Mouse (Mus musculus) lung, embryonic 14.5 days (tissue): ENCODE results near the gene Prkab1. TPM values are rescaled to one million over a fixed set of nuclear protein-coding genes. Genes with fewer than 3 reads are reported as not detected.

ENCODE experiments used
- ATAC-seq: fragments of 200-750 bp; cut with Nextera tagmentation; 2 replicates; pipeline ENCODE4 v1.8.0; 2017; ENCODE audit warnings: mild to moderate bottlenecking, moderate TSS enrichment, moderate library complexity; ENCODE audit not compliant: insufficient read depth
- DNase-seq: peaks from one replicate; pipeline ENCODE4 v3.0.0-alpha.2; 2015
- H3K27ac ChIP-seq: fragments of 300-500 bp; sonication (generic); 2 replicates; pipeline ENCODE4 v1.5.1; 2014; ENCODE audit warnings: low read depth, mild to moderate bottlenecking, moderate library complexity
- H3K27me3 ChIP-seq: fragments of 300-500 bp; sonication (generic); 2 replicates; pipeline ENCODE4 v1.6.1; 2014; ENCODE audit warnings: low read length, control low read depth; ENCODE audit not compliant: insufficient read depth
- H3K36me3 ChIP-seq: fragments of 300-500 bp; sonication (generic); 2 replicates; pipeline ENCODE4 v1.6.1; 2014; ENCODE audit warnings: control low read depth; ENCODE audit not compliant: insufficient read depth
- H3K4me1 ChIP-seq: fragments of 300-500 bp; sonication (generic); 2 replicates; pipeline ENCODE4 v1.6.1; 2014; ENCODE audit warnings: antibody characterized with exemption, control low read depth; ENCODE audit not compliant: insufficient read depth
- H3K4me2 ChIP-seq: fragments of 300-500 bp; sonication (generic); 2 replicates; pipeline ENCODE4 v1.6.1; 2014; ENCODE audit warnings: mild to moderate bottlenecking
- H3K4me3 ChIP-seq: fragments of 300-500 bp; sonication (generic); 2 replicates; pipeline ENCODE4 v1.5.1; 2014; ENCODE audit warnings: low read depth, low read length
- H3K9ac ChIP-seq: fragments of 300-500 bp; sonication (generic); 2 replicates; pipeline ENCODE4 v1.6.1; 2014
- H3K9me3 ChIP-seq: fragments of 300-500 bp; sonication (generic); 2 replicates; pipeline ENCODE4 v1.6.1; 2016; ENCODE audit warnings: low read depth, low read length, control low read depth
- CTCF ChIP-seq: IDR thresholded peaks from 2 replicates; pipeline ENCODE4 v1.5.1; 2016; ENCODE audit warnings: antibody characterized with exemption, low read depth
- WGBS: fragments of 180-500 bp; shearing (Covaris S2); extraction: QIAGEN DNeasy Blood & Tissue Kit; methylation state at CpG from one replicate; pipeline ENCODE4 v1.1.7; 2014; 5-methylcytosine and 5-hydroxymethylcytosine counted together
- polyA plus RNA-seq: library from polyadenylated mRNA; unstranded; fragments of >200 nt; fragmentation: Nextera tagmentation; extraction: Ambion mirVana; gene quantifications from 2 replicates; pipeline ENCODE4 v1.2.1, GENCODE M21; 2014

Gene Prkab1
- polyA plus RNA-seq, 1 experiment from 2014 or later: 68.9 TPM

GRCm38 (mm10) chr5:115982671-115983373, 41.5 kb downstream of the Prkab1 start:
- H3K27ac ChIP-seq: peak overlapping the region; percentile 1; the same call in 1 of the 2 replicates
- 64% methylated on average over 7 of the region's 7 CpGs for WGBS
- no peak for TF ChIP-seq CTCF
- no peaks in the 10 kb centered on the region for H3K9me3 ChIP-seq
- H3K27me3 ChIP-seq: no peaks in the 10 kb centered on the region
- no peak overlapping the region for H3K4me3 ChIP-seq
- H3K4me1 ChIP-seq: no peaks in the 10 kb centered on the region
- H3K4me2 ChIP-seq: no peak overlapping the region
- ATAC-seq (no peak), DNase-seq (peak; percentile 64)
- peaks cover 51% of the 10 kb centered on the region for H3K36me3 ChIP-seq
- no peak overlapping the region for H3K9ac ChIP-seq

- no peak overlapping the region for H3K9ac ChIP-seq
- DNase-seq (peak; percentile 23), ATAC-seq (no peak)
- H3K4me2 ChIP-seq: no peak overlapping the region
- no peaks in the 10 kb centered on the region for H3K27me3 ChIP-seq
- H3K36me3 ChIP-seq: peaks cover 41% of the 10 kb centered on the region
- no peak overlapping the region for H3K4me3 ChIP-seq
- H3K27ac ChIP-seq: 0 out of 2 replicates have a peak overlapping the region, but pooled peaks have one; percentile 4
- WGBS: 71% methylated on average over 9 of the region's 9 CpGs
- no peaks in the 10 kb centered on the region for H3K9me3 ChIP-seq
- no peak for TF ChIP-seq CTCF
- no peaks in the 10 kb centered on the region for H3K4me1 ChIP-seq
Measured at GRCm38 (mm10) chr5:115980537-115980936, 43.8 kb downstream of the Prkab1 start.

- H3K9me3 ChIP-seq: no peaks in the 10 kb centered on the region
- H3K4me3 ChIP-seq: no peak overlapping the region
- H3K4me1 ChIP-seq: no peaks in the 10 kb centered on the region
- H3K4me2 ChIP-seq: no peak overlapping the region
- H3K27ac ChIP-seq: no peak overlapping the region; the same call in 1 of the 2 replicates
- peaks cover 37% of the 10 kb centered on the region for H3K36me3 ChIP-seq
- peak; percentile 67 for TF ChIP-seq CTCF
- DNase-seq (no peak), ATAC-seq (no peak)
- H3K9ac ChIP-seq: no peak overlapping the region
- 60% methylated on average over 16 of the region's 16 CpGs for WGBS
- no peaks in the 10 kb centered on the region for H3K27me3 ChIP-seq
Measured at GRCm38 (mm10) chr5:115979134-115979696, 45.1 kb downstream of the Prkab1 start.

- 61% methylated on average over 5 of the region's 5 CpGs for WGBS
- H3K9ac ChIP-seq: no peak overlapping the region
- H3K36me3 ChIP-seq: peaks cover 42% of the 10 kb centered on the region
- H3K27me3 ChIP-seq: no peaks in the 10 kb centered on the region
- H3K4me2 ChIP-seq: no peak overlapping the region
- no peak overlapping the region for H3K4me3 ChIP-seq
- peak overlapping the region; percentile 59 for H3K27ac ChIP-seq
- DNase-seq (no peak), ATAC-seq (no peak; the same call in 1 of the 2 replicates)
- H3K4me1 ChIP-seq: no peaks in the 10 kb centered on the region
- TF ChIP-seq CTCF: no peak
- H3K9me3 ChIP-seq: no peaks in the 10 kb centered on the region
Measured at GRCm38 (mm10) chr5:115978255-115978654, 46.1 kb downstream of the Prkab1 start.

- 45% methylated on average over 10 of the region's 10 CpGs for WGBS
- no peak overlapping the region for H3K4me3 ChIP-seq
- H3K4me1 ChIP-seq: no peaks in the 10 kb centered on the region
- H3K4me2 ChIP-seq: peak overlapping the region; percentile 23; the same call in 1 of the 2 replicates
- peak overlapping the region; percentile 59 for H3K27ac ChIP-seq
- H3K9me3 ChIP-seq: no peaks in the 10 kb centered on the region
- peak; percentile 64 for DNase-seq
- peak; percentile 73; the same call in 1 of the 2 replicates for ATAC-seq
- no peak for TF ChIP-seq CTCF
- no peak overlapping the region for H3K9ac ChIP-seq
- H3K36me3 ChIP-seq: peaks cover 37% of the 10 kb centered on the region
- no peaks in the 10 kb centered on the region for H3K27me3 ChIP-seq
Measured at GRCm38 (mm10) chr5:115977757-115978156, 46.6 kb downstream of the Prkab1 start.

GRCm38 (mm10) chr5:115977266-115977665, 47.0 kb downstream of the Prkab1 start:
- no peak overlapping the region for H3K9ac ChIP-seq
- H3K4me2 ChIP-seq: peak overlapping the region; percentile 23; the same call in 1 of the 2 replicates
- no peaks in the 10 kb centered on the region for H3K9me3 ChIP-seq

GRCm38 (mm10) chr5:115976446-115976845, 47.9 kb downstream of the Prkab1 start:
- H3K36me3 ChIP-seq: peaks cover 33% of the 10 kb centered on the region
- no peak for TF ChIP-seq CTCF
- WGBS: 91% methylated on average over 5 of the region's 5 CpGs
- H3K27ac ChIP-seq: peak overlapping the region; percentile 3; the same call in 1 of the 2 replicates
- no peaks in the 10 kb centered on the region for H3K4me1 ChIP-seq
- no peaks in the 10 kb centered on the region for H3K9me3 ChIP-seq
- H3K4me2 ChIP-seq: no peak overlapping the region
- no peak overlapping the region for H3K9ac ChIP-seq
- no peak overlapping the region for H3K4me3 ChIP-seq
- H3K27me3 ChIP-seq: no peaks in the 10 kb centered on the region
- ATAC-seq (no peak), DNase-seq (no peak)

More at GRCm38 (mm10) chr5:115977266-115977665, 47.0 kb downstream of the Prkab1 start:
- DNase-seq (peak; percentile 64), ATAC-seq (peak; percentile 47; the same call in 1 of the 2 replicates)
- TF ChIP-seq CTCF: no peak
- Histone ChIP-seq H3K27me3 (no peaks in the 10 kb centered on the region), H3K4me3 (no peak overlapping the region), H3K27ac (peak overlapping the region; percentile 59), H3K36me3 (peaks cover 33% of the 10 kb centered on the region), H3K4me1 (no peaks in the 10 kb centered on the region)
- WGBS: 32% methylated on average over 10 of the region's 10 CpGs
